Comparison of ENCODE assay signal across 23 mouse cellular contexts in genomic region chr11:76297252-76297651, GRCm38 (mm10). TPM values are rescaled to one million over a fixed set of nuclear protein-coding genes. Genes with fewer than 3 reads are reported as not detected.
A peak's percentile ranks its signal among the peaks of the same experiment; 100 is the strongest.
DNase-seq lines count a peak whose midpoint lies in the region; ATAC-seq and TF ChIP-seq lines count a peak whose summit lies in the region.
"Had no signal": no experiment of that assay in that cellular context is flagged by ENCODE, and none has a peak within 500 bp of the region (broad histone marks: within the 10 kb centered on the region; RNA-seq: fewer than 3 reads in every experiment).

No protein-coding gene starts in this region.

- TF ChIP-seq CTCF in brain, embryonic 14.5 days (IDR thresholded peaks at IDR 0.05; ENCODE audit: borderline replicate concordance, extremely low read depth, insufficient read depth, insufficient read length): no peak

- 71% methylated on average over 9 of the region's 9 CpGs for WGBS in hindbrain, embryonic 13.5 days
- 53% methylated on average over 9 of the region's 9 CpGs for WGBS in hindbrain, embryonic 14.5 days
- WGBS in limb, embryonic 12.5 days: 65% methylated on average over 9 of the region's 9 CpGs
- 79% methylated on average over 9 of the region's 9 CpGs for WGBS in kidney, embryonic 15.5 days

- H3K4me3 ChIP-seq in hindbrain, embryonic 13.5 days: no peak overlapping the region
- H3K4me3 ChIP-seq in hindbrain, embryonic 14.5 days (replicated peaks; ENCODE audit: low read length): no peak overlapping the region
- H3K4me3 ChIP-seq in limb, embryonic 12.5 days (replicated peaks): no peak overlapping the region
- H3K4me3 ChIP-seq in kidney, embryonic 15.5 days (replicated peaks): no peak overlapping the region
- H3K4me3 ChIP-seq: erythroblast, embryonic 14.5 days; forebrain, embryonic 15.5 days; limb, embryonic 13.5 days; lung, embryonic 15.5 days had no signal

- H3K36me3 ChIP-seq in hindbrain, embryonic 13.5 days: no peaks in the 10 kb centered on the region; the same call in 1 of the 2 replicates
- H3K36me3 ChIP-seq in hindbrain, embryonic 14.5 days (replicated peaks; ENCODE audit: control insufficient read depth, insufficient read depth): no peaks in the 10 kb centered on the region
- H3K36me3 ChIP-seq in limb, embryonic 12.5 days: no peaks in the 10 kb centered on the region
- H3K36me3 ChIP-seq in kidney, embryonic 15.5 days: no peaks in the 10 kb centered on the region
- H3K36me3 ChIP-seq: forebrain, embryonic 15.5 days; limb, embryonic 13.5 days; lung, embryonic 15.5 days had no signal

- no peak overlapping the region for H3K4me2 ChIP-seq in hindbrain, embryonic 13.5 days
- no peak overlapping the region for H3K4me2 ChIP-seq in hindbrain, embryonic 14.5 days (replicated peaks)
- no peak overlapping the region for H3K4me2 ChIP-seq in limb, embryonic 12.5 days
- no peak overlapping the region for H3K4me2 ChIP-seq in kidney, embryonic 15.5 days
- H3K4me2 ChIP-seq: forebrain, embryonic 15.5 days; heart, embryonic 11.5 days; limb, embryonic 13.5 days; lung, embryonic 15.5 days had no signal

- DNase-seq in adrenal gland, adult 2 months: peak; percentile 30
- DNase-seq in adrenal gland, postnatal 14 days: no peak
- no peak for DNase-seq in hindbrain, embryonic 14.5 days (ENCODE audit: low spot score)
- DNase-seq in brain, embryonic 14.5 days (ENCODE audit: low read depth): peak; percentile 53
- DNase-seq: cerebellum, adult 18-20 months; cerebellum, postnatal 25 days; embryo, embryonic 11 days; kidney, postnatal 4 days; layer of hippocampus, adult 9-11 months; lung, postnatal 4 days; right cerebral cortex, adult 18-20 months had no signal

- no peak for TF ChIP-seq POLR2A in brain, embryonic 14.5 days (IDR thresholded peaks at IDR 0.05; ENCODE audit: borderline replicate concordance, extremely low read depth, insufficient read depth, insufficient read length, poor library complexity, severe bottlenecking)

- no peak for ATAC-seq in hindbrain, embryonic 13.5 days (ENCODE audit: low FRiP score)
- no peak for ATAC-seq in hindbrain, embryonic 14.5 days (ENCODE audit: low FRiP score)
- ATAC-seq in limb, embryonic 12.5 days (ENCODE audit: insufficient number of reproducible peaks, insufficient read depth, low FRiP score, low TSS enrichment, low read depth): no peak
- ATAC-seq in kidney, embryonic 15.5 days (replicated peaks; ENCODE audit: low FRiP score): no peak
- ATAC-seq: CD4-positive, CD25-positive, alpha-beta regulatory T cell, adult 4 months; forebrain, embryonic 15.5 days; Patski had no signal

- no peaks in the 10 kb centered on the region for H3K9me3 ChIP-seq in hindbrain, embryonic 13.5 days
- H3K9me3 ChIP-seq in hindbrain, embryonic 14.5 days (ENCODE audit: control insufficient read depth, low read length): no peaks in the 10 kb centered on the region
- no peaks in the 10 kb centered on the region; the same call in 1 of the 2 replicates for H3K9me3 ChIP-seq in limb, embryonic 12.5 days
- H3K9me3 ChIP-seq in kidney, embryonic 15.5 days (replicated peaks): no peaks in the 10 kb centered on the region
- H3K9me3 ChIP-seq: forebrain, embryonic 15.5 days; limb, embryonic 13.5 days; lung, embryonic 15.5 days had no signal

- H3K9ac ChIP-seq in hindbrain, embryonic 13.5 days: no peak overlapping the region
- H3K9ac ChIP-seq in hindbrain, embryonic 14.5 days: no peak overlapping the region
- no peak overlapping the region for H3K9ac ChIP-seq in limb, embryonic 12.5 days (replicated peaks)
- H3K9ac ChIP-seq in kidney, embryonic 15.5 days: no peak overlapping the region
- H3K9ac ChIP-seq: forebrain, embryonic 15.5 days; limb, embryonic 13.5 days; liver, embryonic 14.5 days; lung, embryonic 15.5 days had no signal

- peaks cover 48% of the 10 kb centered on the region for H3K4me1 ChIP-seq in hindbrain, embryonic 13.5 days (replicated peaks)
- H3K4me1 ChIP-seq in hindbrain, embryonic 14.5 days (replicated peaks; ENCODE audit: control insufficient read depth, insufficient read depth, low read length): peaks cover 14% of the 10 kb centered on the region
- H3K4me1 ChIP-seq in limb, embryonic 12.5 days (replicated peaks): peaks cover 94% of the 10 kb centered on the region
- H3K4me1 ChIP-seq in kidney, embryonic 15.5 days: peaks cover 63% of the 10 kb centered on the region

- peak overlapping the region; percentile 19 for H3K27ac ChIP-seq in hindbrain, embryonic 13.5 days
- no peak overlapping the region for H3K27ac ChIP-seq in hindbrain, embryonic 14.5 days
- peak overlapping the region; percentile 50; the same call in 1 of the 2 replicates for H3K27ac ChIP-seq in limb, embryonic 12.5 days
- H3K27ac ChIP-seq in kidney, embryonic 15.5 days: no peak overlapping the region
- H3K27ac ChIP-seq: forebrain, embryonic 15.5 days; liver, embryonic 14.5 days; lung, embryonic 15.5 days; stomach, postnatal 0 days had no signal

- H3K27me3 ChIP-seq in hindbrain, embryonic 13.5 days: no peaks in the 10 kb centered on the region
- H3K27me3 ChIP-seq in hindbrain, embryonic 14.5 days (ENCODE audit: control insufficient read depth, insufficient read depth, low read length): no peaks in the 10 kb centered on the region
- no peaks in the 10 kb centered on the region for H3K27me3 ChIP-seq in limb, embryonic 12.5 days
- no peaks in the 10 kb centered on the region for H3K27me3 ChIP-seq in kidney, embryonic 15.5 days
- H3K27me3 ChIP-seq: forebrain, embryonic 15.5 days; limb, embryonic 13.5 days; lung, embryonic 15.5 days; Patski had no signal

RNA-seq across cellular contexts. Expression of gene Glod4, which starts 53.7 kb away (rescaled TPM):
- 10 to 100 TPM; 76.3 to 86.1 TPM for total RNA-seq in adrenal gland, adult 2 months (2021)
- polyA plus RNA-seq in adrenal gland, adult 2 months (2012; rRNA removed): 1.7 TPM in 2 replicates
- total RNA-seq in adrenal gland, postnatal 14 days (2021): 75.2 and 79.0 TPM in 2 replicates
- 121 and 124 TPM in 2 replicates for polyA plus RNA-seq in hindbrain, embryonic 13.5 days (2015; fragmentation: Nextera tagmentation; extraction: Ambion mirVana)
- 127 TPM in 2 replicates for polyA plus RNA-seq in hindbrain, embryonic 14.5 days (2014; fragmentation: Nextera tagmentation; extraction: Ambion mirVana)
- polyA plus RNA-seq in brain, embryonic 14.5 days (2012; rRNA removed): 31.5 and 41.0 TPM in 2 replicates
- 125 and 136 TPM in 2 replicates for polyA plus RNA-seq in limb, embryonic 12.5 days (2016; fragmentation: Nextera tagmentation; extraction: Ambion mirVana)
- polyA plus RNA-seq in kidney, embryonic 15.5 days (2015; fragmentation: Nextera tagmentation; extraction: Ambion mirVana): 141 and 144 TPM in 2 replicates

RNA-seq across cellular contexts. Expression of gene Mrm3, which starts 53.7 kb away (rescaled TPM):
- 10 to 100 TPM; 18.1 to 21.3 TPM for total RNA-seq in adrenal gland, adult 2 months (2021)
- polyA plus RNA-seq in adrenal gland, adult 2 months (2012; rRNA removed): 10.4 and 13.0 TPM in 2 replicates
- total RNA-seq in adrenal gland, postnatal 14 days (2021): 23.8 and 25.0 TPM in 2 replicates
- 20.0 and 20.4 TPM in 2 replicates for polyA plus RNA-seq in hindbrain, embryonic 13.5 days (2015; fragmentation: Nextera tagmentation; extraction: Ambion mirVana)
- 23.3 and 25.0 TPM in 2 replicates for polyA plus RNA-seq in hindbrain, embryonic 14.5 days (2014; fragmentation: Nextera tagmentation; extraction: Ambion mirVana)
- 11.6 and 12.9 TPM in 2 replicates for polyA plus RNA-seq in brain, embryonic 14.5 days (2012; rRNA removed)
- polyA plus RNA-seq in limb, embryonic 12.5 days (2016; fragmentation: Nextera tagmentation; extraction: Ambion mirVana): 23.0 and 23.9 TPM in 2 replicates
- polyA plus RNA-seq in kidney, embryonic 15.5 days (2015; fragmentation: Nextera tagmentation; extraction: Ambion mirVana): 25.7 and 26.3 TPM in 2 replicates

Comparison
In these comparisons a context has a peak if more than half of its experiments do, and no peak if none do; other contexts are left out.
1. DNase-seq: peak in adrenal gland, adult 2 months (single experiment) and brain, embryonic 14.5 days (single experiment); none in adrenal gland, postnatal 14 days (single experiment) and hindbrain, embryonic 14.5 days (single experiment).
2. H3K27ac ChIP-seq: peak in hindbrain, embryonic 13.5 days (single experiment) and limb, embryonic 12.5 days (single experiment); none in hindbrain, embryonic 14.5 days (single experiment) and kidney, embryonic 15.5 days (single experiment).
3. RNA of gene Glod4, which starts 53.7 kb away (polyA plus RNA-seq): 141 to 144 TPM in kidney, embryonic 15.5 days, 125 to 136 TPM in limb, embryonic 12.5 days, 127 TPM in hindbrain, embryonic 14.5 days, 121 to 124 TPM in hindbrain, embryonic 13.5 days and 31.5 to 41.0 TPM in brain, embryonic 14.5 days; 1.7 TPM in adrenal gland, adult 2 months; every median in the first group is over 10 times any median in the second.